Mouse (Mus musculus) thymus, postnatal 36 days (tissue): Measurements from ENCODE around the gene Pou2f3.
"Not testable (repeated sequence)": the region's sequence is repeated elsewhere in the genome, so short reads cannot be mapped to it uniquely, and the experiment has no call there.

Experiments used
- DNase-seq, 2 experiments: peaks; one replicate each; pipeline ENCODE4 v3.0.0; 2022; ENCODE audit warnings: mixed read lengths in 2 of 2

Pou2f3 gene

DNA sequence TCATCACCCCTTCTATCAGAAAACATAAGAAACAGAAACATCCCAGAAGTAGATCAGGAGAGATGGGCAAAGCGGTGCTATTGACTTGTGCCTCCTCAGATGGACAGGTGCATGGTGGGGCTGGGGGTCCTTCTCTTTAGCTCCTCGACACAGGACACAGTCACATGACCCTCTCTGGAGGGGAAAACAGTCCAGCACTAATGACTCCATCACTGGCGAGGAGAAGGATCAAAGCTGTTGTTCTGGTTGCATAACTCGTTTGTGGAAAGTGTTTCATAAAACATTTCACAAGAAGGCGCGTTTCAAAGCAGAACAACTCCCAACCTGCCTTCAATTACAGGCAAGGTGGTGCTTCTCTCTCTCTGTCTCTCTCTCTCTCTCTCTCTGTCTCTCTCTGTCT, 58.4 kb downstream of the Pou2f3 start:
- no peak for DNase-seq

DNA sequence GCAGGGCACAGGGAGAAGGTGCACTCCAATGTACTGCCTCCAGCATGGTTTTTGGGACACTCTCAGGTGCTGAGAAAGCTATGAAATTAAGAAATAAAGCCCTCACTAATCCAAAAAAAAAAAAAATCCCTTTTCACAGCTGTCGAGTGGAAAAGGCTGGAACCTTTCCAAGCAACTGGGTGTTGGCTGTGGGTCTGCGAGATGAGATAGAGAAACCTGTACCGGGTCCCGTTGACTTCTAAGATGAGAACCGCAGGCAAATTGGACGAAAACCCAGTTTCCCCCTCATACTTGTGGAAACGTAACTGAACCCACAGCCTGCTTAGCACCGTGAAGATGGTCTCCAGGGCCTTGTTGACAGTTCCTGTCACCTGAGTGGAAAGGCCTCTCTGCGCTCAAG, 59.2 kb downstream of the Pou2f3 start:
- DNase-seq, result no peak

DNA sequence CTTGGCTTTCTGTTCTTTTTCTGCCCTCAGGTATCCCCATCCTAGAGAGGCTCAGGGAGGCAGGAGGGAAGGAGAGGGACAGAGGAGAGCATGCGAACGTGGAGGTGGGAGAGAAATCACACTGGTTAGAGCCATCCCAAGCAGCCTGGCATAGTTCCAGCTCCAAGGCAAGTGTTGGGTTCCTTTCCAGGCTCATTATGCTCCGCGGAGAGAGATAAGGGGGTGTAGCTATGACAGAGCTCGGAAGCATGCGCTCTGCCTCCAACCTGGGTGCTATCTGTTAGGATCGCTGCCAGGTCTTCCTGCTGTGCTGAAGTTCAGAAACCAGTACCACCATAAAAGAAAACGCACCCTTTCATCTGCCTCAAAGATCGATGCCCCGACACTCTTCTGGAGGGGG, 60.1 kb downstream of the Pou2f3 start:
- DNase-seq, result no peak

DNA sequence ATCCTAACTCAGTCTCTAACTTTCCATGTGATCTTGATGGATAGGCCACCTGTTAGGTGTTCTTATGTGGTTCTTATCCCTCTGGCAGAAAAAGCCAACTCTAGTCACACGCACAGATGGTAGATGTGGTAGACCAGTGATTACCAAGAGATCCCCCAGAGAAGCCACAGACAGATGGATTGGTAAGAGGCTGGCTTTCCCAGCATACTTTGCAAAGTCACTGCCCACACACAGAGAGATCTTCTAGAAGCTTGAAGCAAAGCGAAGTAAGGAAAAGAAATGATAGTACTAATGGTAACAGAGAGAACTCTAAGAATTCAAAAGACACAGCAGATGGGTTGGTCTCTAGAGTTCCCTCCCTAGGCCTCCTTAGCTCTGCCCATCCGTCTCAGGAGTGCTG, 60.7 kb downstream of the Pou2f3 start:
- DNase-seq, result no peak

DNA sequence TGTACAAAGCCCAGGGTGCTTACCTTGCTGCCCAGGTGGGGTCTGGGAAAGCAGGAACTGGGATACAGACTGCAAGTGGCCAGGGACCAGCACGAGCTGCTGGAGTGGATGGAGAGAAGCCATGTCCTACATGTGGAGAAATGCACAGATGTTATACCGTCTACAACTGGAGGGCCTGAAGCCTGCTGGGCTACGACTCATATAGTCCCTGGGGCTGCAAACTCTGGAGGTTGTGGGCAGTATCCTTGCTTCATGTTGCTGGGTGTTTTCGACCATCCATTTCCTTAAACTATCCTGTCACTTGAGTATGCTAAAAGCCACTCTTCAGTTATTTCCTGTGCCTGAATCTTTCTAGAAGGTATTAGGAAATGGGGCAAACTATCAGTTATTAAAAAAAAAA, 65.0 kb downstream of the Pou2f3 start:
- no peak for DNase-seq

DNA sequence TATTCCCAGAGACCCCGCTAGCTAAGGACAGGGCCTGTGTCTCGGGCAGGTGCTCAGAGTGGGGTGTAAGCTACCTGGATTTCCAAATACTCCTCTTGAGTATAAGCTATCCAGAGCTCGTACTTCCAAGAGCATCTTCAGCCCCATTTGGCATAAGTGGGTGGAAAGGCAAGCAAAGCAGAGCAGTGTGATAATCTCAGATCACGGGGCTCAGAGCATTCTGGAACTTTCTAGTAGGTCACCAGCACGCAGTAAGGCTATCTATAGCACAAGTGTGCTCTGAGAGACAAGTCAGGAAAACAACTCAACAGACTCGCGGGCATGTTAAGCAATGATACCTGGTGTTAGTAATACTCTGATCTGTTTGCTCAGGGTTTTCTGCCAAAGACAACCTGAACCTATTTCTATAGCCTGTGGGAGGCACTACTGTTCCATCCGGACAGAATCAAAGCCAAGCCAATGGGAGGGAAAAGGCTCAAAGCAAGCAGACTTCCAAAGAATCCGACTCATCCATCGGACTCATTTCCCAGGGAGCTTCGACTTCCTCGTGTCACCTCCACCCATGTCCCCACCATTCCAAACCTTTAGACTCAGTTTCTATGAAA, 65.9 kb downstream of the Pou2f3 start:
- DNase-seq, result no peak

DNA sequence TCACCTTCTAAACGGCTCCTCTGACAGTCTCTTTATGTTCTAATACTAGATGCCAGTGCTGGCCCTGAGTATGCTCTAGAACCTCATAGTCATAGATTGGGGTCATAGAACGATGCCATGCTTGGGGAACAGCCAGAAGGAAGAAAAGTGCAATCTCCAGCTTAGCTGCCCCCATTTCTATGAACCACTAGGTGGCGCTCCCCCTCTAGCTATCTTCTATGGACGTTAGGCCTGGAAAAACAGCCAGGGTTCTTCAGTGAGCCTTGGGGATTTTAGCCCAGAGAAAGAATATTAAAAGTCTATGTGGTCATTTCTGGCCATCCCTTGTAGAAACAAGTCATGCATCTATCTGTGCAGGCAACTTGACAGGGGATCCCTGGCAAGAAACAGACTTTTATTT, 68.3 kb downstream of the Pou2f3 start:
- DNase-seq, result peak; percentile 7 to 23

DNA sequence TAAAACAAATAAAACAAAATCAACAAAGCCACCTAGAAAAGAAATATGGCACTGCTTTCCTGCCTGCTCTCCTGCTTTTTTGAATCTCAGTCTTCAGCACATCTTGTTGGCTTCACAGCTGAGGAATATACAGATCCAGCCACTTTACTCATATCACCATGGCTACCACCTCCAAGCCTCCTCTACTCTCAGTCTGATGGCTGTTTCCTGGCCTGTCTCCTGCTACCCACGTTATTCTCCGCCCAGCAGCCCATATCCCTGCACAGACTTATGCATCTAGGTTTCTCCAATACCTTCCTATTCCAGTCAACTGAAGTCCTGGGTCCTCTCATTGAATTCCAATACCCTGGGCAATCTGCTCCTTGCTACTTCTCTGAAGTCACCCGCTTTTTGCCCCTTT, 76.6 kb downstream of the Pou2f3 start:
- DNase-seq, result no peak

DNA sequence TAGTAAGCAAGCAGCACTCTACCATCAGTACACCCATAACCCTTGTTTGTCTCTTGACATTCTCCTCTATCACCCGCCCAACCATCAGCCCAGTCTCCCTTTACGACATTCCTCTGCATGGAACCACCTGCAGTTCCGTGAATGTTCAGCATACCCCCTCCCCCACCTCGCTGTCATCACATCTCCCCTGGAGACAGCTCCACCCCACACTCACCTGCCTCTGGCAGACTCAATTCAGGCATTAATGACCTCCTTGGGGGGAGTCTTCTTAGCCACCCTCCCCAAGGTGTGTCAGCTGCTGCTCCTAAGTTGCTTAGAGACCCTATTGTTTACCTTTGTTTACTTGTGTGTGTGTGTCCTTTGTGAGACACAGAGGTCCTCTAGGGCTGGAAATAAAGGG, 77.8 kb downstream of the Pou2f3 start:
- no peak for DNase-seq

DNA sequence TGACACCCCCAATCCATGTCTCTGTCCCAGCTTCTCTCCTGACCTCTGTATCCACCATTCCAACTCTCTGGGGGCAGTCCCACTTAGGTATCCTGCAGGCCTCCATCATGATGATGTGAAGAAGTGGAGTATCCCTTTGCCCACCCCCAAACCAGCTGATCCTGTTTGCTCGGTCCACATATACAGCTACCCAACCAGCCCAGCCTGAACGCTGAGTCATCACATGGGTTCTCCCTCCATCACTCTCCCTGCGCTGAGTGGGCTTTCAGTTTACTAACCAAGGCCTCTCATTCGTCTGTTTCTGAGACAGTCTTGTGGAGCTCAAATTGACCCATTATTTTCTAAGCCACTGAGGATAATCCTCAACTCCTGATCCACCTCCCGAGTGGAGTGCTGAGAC, 78.2 kb downstream of the Pou2f3 start:
- no peak for DNase-seq

DNA sequence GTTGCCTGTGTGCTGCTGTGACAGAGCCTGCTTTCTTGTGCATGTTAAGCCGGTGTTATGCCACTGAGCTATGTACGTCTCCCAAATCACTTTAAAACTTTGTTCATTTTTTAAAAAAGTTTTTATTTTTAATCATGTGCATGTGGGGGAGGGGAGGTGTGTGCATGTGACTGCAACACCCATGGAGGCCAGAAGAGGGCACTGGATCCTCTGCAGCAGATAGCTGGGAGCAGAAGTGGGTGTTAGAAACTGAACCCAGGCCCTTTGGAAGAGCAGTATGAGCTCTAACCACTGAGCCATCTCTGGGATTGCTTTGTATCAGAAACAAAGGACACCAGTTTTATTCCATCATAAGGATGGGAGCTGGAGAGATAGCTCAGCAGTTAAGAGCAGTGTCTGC, 79.5 kb downstream of the Pou2f3 start:
- DNase-seq, result no peak

DNA sequence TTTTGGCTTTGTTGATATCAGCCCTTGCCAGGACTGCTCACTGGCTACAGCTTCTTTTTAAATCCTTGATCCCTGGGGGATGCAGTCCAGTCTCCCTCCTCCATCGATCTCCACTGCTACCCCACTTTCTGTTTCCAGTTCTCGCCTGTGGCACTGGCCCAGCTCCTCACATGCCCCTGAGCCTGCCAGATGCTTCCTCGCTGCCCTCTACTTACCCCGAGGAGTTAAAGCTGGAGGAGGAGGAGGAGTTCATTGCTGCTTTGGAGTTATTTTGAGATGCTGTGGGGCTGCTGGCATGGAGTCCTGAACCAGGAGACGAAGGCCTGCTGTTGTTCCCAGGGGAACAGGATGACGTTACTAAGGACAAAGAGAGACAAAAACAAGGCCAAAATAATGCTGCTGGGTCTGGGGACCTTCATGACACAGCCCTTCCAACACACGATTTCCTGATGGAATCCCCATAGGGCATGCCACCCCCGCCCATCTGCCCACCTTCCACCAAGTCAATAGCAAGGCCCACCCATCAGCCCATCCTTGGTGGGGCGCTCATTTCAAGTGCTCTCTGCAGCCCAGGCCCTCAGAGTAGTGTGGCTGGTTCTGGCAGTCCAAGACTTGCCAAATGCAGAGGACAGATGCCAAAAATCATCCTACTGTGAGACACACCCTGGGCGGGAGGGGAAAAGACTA, 82.9 kb downstream of the Pou2f3 start:
- DNase-seq, result no peak

DNA sequence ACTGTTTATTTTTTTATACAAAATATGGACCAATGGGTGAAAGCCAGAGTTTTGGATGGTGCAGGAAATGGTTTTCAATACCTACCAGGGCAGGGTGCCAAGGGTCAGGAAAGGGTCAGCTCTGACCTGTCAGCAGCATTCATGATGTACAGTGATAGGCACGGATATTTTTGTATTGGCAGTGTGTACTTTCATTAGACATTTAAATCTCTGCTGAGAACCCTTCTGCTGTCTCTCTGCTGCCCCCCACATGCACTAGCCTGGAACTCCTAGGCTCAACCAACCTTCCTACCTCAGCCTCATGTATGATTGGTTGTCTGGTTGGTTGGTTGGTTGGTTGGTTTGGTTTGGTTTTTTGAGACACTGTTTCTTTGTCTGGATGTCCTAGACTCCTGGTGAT, 87.8 kb downstream of the Pou2f3 start:
- no peak for DNase-seq

DNA sequence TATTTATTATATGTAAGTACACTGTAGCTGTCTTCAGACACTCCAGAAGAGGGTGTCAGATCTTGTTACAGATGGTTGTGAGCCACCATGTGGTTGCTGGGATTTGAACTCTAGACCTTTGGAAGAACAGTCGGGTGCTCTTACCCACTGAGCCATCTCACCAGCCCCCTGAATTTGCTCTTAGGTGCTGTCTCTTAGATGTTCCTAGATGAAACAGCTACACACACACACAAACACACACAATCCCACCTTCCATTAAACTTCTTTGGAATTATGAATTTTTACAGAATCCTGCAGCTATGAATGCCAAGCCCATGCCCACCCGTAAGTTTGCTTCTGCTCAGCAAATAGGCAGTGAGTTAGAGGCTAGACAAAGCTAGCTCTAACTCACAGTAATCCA, 88.2 kb downstream of the Pou2f3 start:
- DNase-seq, result not testable (repeated sequence)

DNA sequence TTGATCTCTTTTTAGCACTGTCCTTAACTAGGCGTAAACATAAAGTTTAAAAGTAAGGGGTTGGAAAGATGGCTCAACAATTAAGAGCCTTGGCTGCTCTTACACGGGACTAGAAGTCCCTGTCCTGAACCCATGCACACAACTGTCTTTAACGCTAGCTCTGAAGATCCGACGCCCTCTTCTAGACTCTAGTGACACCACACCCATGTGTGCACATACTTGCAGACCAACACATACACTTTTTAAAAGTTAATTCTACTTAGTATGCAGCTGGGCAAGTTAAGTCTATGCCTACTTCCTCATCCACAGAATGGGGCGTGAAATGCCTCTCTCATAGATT, 93.2 kb downstream of the Pou2f3 start:
- no peak for DNase-seq

DNA sequence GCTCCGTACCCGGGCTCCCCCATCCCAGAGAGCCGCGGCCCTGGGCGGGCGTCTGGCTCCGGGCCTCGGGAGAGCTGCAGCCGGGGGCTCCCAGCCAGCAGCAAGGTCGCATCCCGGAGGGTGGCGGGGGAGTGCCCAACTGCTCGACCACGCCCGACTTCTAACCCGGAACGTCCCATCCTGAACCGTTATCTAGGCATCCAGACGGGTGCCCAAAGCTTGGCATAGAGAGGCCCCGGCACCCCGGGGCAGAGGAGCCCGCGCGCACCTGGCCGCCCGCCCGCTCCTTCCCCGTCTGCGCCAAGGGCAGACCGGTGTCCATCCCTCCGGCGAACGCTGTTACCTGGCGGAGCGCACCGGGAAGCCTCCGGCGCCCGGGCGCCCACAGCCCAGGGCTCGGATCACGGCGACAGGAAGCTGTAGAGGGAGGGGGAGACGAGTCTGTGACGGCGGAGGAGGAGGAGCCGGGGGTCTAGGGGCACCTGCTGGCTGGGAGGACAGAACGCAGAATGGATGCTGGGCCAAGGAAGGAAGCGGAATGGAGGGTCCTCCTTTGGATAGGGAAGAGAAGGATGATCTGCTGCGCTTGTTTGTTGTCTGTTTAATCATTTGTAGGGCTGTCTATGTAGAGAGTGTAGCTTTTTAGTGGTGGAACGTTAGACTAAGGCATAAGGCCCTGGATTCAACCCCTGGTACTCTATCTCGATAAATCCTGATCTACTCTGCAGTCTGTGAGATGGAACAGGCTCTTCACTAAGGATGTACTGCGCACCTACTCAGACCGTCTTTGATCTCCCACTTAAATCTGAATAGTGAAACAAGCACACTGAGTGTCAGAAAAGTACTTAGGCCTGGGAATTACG, 93.8 kb downstream of the Pou2f3 start, which contains the start of gene Tmem136:
TSS of gene Tmem136 (minus strand) at position 437 of the 863 bp plus-strand sequence.
- DNase-seq, result peak; percentile 9 to 27

DNA sequence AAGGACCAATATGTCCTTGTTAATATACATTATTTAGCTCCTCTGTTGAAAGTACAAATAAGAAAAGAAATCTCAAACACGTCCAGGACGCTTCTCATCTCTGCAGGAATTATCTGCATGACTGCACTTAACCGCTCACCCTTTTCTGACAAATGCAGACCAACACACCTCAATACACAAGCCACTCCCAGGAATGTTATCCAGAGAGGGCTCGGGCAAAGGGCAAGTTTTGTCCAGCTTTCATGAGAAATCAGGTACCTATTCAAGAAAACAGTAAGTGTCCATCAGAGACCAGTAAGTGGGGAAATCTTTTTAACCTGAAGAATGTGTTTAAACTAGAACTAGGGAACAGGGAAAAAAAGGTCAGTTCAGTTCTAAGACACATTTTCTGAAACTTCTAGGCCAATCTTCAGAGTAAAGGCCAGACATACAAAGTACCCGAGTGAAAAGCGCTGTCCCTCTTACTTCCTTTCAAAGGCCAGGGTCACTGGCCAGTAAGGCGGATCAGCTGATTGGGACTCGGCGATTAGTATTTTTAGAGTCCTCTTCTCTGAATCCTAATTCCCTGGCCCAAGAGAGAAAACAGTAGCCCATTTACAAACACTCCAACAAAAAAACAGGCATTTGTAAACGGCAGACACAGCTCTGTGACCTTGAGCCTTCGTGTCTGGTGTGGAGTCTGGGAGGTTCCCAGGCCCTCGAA, 94.6 kb downstream of the Pou2f3 start:
- DNase-seq, result no peak

DNA sequence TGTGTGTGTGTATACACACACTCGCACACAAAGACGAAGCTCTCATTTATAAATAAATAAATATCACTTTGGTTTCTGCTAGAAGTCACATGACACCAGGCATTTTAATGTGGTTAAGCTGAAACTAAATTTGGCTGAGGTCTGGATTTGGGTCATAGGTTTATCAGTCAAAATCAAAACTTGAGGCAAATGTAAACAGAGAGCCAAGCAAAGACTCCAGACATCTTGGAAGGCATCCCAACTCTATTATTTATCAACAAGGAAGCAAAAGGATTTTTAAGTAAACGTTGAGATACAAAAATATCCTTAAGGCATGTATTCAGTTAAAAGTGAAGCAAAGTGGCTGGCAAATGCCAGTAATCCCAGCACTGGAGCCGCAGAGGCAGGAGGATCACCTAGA, 95.3 kb downstream of the Pou2f3 start:
- no peak for DNase-seq

DNA sequence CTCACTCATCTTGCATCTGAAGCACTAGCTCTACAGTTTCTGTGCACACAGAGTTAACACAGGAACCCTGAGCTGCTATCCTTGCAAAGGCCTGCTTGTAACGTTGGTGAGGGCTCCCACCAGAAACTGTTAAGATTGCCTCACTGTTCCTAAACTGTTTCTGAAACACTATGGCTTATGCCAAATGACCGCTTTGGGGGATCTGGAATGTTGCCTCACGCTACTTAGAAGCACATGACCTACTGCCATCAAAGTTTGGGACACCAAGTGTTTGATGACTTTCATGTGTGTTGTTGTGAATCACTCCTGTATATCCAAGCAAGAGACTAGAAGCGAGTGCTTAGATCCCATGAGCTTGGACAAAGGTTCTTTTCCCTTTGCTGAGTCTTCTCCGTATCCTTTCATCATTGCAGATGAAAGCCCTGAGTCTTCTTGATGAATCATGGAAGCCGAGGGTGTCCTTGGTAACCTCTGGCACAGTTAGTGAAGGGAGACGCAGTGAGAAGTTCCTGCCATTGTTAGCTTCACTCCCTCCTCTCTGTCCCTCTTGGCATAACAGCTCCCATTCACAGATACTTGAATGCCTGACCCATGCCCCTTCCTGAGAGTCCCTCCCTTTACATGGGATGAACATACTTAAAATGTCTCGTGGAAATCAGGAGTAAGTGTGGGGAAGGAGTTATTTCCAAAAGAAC, 99.7 kb downstream of the Pou2f3 start:
- no peak for DNase-seq

DNA sequence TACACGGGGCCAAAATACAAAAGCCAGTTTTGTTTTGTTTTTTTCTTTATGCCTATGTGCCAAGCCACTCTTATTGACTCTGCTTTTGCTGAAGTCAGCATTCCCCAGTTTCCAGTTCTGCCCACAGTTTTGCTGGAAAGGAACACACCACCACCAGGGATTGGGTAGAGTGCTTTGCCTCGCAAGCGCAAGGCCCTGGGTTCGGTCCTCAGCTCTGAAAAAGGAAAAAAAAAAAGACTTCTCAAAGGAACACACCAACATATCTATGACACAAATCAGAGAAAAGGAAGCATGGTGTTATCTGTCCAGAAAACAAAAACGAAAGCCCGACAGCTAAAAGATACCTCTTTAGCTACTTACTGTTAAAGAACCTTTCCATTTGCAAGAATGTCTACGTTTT, 101.0 kb downstream of the Pou2f3 start:
- DNase-seq, result no peak

DNA sequence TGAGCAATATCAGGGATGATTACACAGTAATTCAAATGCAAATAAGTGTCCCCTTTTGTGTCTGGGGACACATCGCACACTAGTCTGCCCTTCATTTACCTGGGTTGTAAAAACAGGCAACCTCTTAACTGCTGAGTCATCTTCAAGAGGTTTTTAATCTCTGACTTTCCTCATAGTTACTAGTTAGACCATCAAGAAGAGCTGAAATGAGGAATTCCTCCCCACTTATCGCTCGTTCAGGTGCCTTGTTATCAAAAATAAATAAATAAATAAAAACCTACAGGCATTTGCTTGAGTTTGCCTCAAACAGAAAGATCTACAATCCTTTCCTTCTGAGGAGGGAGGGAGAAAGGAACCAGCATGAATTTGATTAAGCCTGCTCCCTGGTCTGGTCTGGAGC, 101.4 kb downstream of the Pou2f3 start:
- DNase-seq, result no peak

DNA sequence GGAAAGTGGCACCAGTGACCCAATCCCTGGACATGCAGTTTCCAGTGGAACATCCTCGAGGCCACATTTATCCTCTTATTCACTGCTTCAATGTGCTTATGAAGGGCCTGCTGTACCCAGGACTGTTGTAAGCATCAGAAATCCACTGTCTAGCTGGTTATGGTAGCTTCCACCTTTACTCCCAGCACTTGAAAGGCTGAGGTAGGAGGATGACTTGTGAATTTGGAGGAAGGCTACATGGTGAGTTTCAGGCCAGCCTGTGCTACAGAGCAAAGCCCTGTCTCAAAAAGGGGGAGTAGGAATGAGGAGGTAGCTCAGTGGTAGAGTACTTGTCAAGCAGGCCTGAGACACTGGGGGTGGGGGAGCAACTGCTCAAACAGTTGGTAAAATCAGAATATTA, 102.1 kb downstream of the Pou2f3 start:
- no peak for DNase-seq

DNA sequence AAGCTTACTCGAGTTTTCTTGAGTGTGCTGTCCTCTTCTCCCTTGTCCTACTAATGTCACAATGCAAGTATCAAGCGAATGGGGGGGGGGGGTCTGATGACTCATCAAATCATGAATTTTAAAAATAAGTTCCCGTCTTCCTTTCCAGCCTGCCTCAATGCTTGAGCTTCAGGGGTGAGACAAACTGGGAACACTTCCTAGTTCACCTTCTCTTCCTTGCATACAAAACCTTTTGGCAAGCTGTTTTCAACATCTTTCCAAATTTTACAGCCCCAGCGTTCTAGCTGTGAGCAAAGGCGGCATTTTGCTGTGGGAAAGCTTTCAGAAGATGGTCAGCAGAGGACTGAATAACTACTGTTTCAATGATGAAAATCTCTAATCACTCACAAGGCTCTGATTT, 102.6 kb downstream of the Pou2f3 start:
- no peak for DNase-seq
